Mouse (Mus musculus) CH12.LX (cell line): ENCODE measurements around the gene Angel1. TPM values are rescaled to one million over a fixed set of nuclear protein-coding genes. Genes with fewer than 3 reads are reported as not detected.

Experiments
- DNase-seq: peaks from one replicate; pipeline ENCODE4 v3.0.0-alpha.2; 2013; ENCODE audit errors: extremely low read depth
- H3K27ac ChIP-seq: 2 replicates; pipeline ENCODE4 v1.5.1; 2012; ENCODE audit warnings: low read depth, mild to moderate bottlenecking, control low read depth, moderate library complexity; ENCODE audit not compliant: insufficient read depth
- H3K27me3 ChIP-seq: replicated peaks from 2 replicates; pipeline ENCODE3; 2012; ENCODE audit warnings: inconsistent platforms
- H3K36me3 ChIP-seq, 2 experiments: replicated peaks in 1 of 2; 2 replicates each; pipeline versions ENCODE3 to v1.6.1; 2012; ENCODE audit warnings: inconsistent platforms in 1 of 2, low read length in 1 of 2, mild to moderate bottlenecking in 1 of 2, mixed read lengths in 1 of 2, moderate library complexity in 1 of 2; ENCODE audit not compliant: control insufficient read depth in 1 of 2, insufficient read depth in 1 of 2
- H3K4me1 ChIP-seq, 2 experiments: 2 replicates each; pipeline ENCODE4 v1.6.1; 2012; ENCODE audit warnings: inconsistent platforms in 1 of 2, moderate library complexity in 1 of 2; ENCODE audit not compliant: insufficient read depth in 2 of 2, control insufficient read depth in 1 of 2
- H3K4me2 ChIP-seq: 2 replicates; pipeline ENCODE4 v1.6.1; 2012; ENCODE audit warnings: low read depth, mild to moderate bottlenecking, control low read depth; ENCODE audit not compliant: poor library complexity, insufficient read depth, severe bottlenecking
- H3K4me3 ChIP-seq, 3 experiments: fragments of 150-350 bp in 1 of 3; sonication (generic) in 1 of 3; replicated peaks in 1 of 3; 2 replicates each; pipeline versions ENCODE3 to v1.5.1; 2011 to 2012; ENCODE audit warnings: low read depth in 2 of 3, low read length in 2 of 3, mild to moderate bottlenecking in 2 of 3, moderate library complexity in 2 of 3, control low read depth in 1 of 3, improper control_type of control experiment in 1 of 3, inconsistent platforms in 1 of 3, mixed read lengths in 1 of 3; ENCODE audit not compliant: poor library complexity in 1 of 3
- H3K79me2 ChIP-seq: replicated peaks from 2 replicates; pipeline ENCODE4 v1.6.1; 2012; ENCODE audit warnings: mild to moderate bottlenecking, moderate library complexity; ENCODE audit not compliant: control insufficient read depth, poor library complexity, insufficient read depth, severe bottlenecking; ENCODE audit errors: extremely low read depth
- H3K9ac ChIP-seq: 2 replicates; pipeline ENCODE4 v1.6.1; 2012; ENCODE audit warnings: low read depth, mild to moderate bottlenecking, control low read depth, moderate library complexity; ENCODE audit not compliant: insufficient read depth
- H3K9me3 ChIP-seq: replicated peaks from 2 replicates; pipeline ENCODE3; 2012; ENCODE audit warnings: low read length, inconsistent platforms, mixed read lengths
- BHLHE40 ChIP-seq: IDR thresholded peaks from 2 replicates; pipeline ENCODE4 v1.6.1; 2011; ENCODE audit warnings: mild to moderate bottlenecking, low read depth, low read length, improper control_type of control experiment
- CHD1 ChIP-seq: IDR thresholded peaks from 2 replicates; pipeline ENCODE4 v1.6.1; 2012; ENCODE audit warnings: low read depth, low read length, improper control_type of control experiment, inconsistent platforms
- CHD2 ChIP-seq: IDR thresholded peaks from 2 replicates; pipeline ENCODE4 v1.6.1; 2011; ENCODE audit warnings: low read length, improper control_type of control experiment
- CTCF ChIP-seq, 2 experiments: IDR thresholded peaks in 1 of 2; conservative IDR thresholded peaks in 1 of 2; 2 replicates each; pipeline ENCODE4 v1.5.1; 2011 to 2012; ENCODE audit warnings: low read depth in 2 of 2, low read length in 2 of 2, improper control_type of control experiment in 1 of 2, inconsistent platforms in 1 of 2, mild to moderate bottlenecking in 1 of 2, moderate library complexity in 1 of 2
- E2F4 ChIP-seq: IDR thresholded peaks from 2 replicates; pipeline ENCODE4 v1.6.1; 2011; ENCODE audit warnings: low read depth, low read length, improper control_type of control experiment; ENCODE audit not compliant: insufficient replicate concordance
- ELF1 ChIP-seq: IDR thresholded peaks from 2 replicates; pipeline ENCODE4 v1.6.1; 2014; ENCODE audit warnings: low read depth, mild to moderate bottlenecking, inconsistent platforms, low read length, improper control_type of control experiment
- EP300 ChIP-seq: IDR thresholded peaks from 2 replicates; pipeline ENCODE4 v1.6.1; 2011; ENCODE audit warnings: low read length, improper control_type of control experiment
- ETS1 ChIP-seq: conservative IDR thresholded peaks from 2 replicates; pipeline ENCODE4 v1.6.1; 2012; ENCODE audit warnings: low read depth, mild to moderate bottlenecking, inconsistent platforms, low read length, improper control_type of control experiment, moderate library complexity
- GABPA ChIP-seq: IDR thresholded peaks from 2 replicates; pipeline ENCODE4 v1.6.1; 2012; ENCODE audit warnings: low read depth, low read length, improper control_type of control experiment, inconsistent platforms; ENCODE audit not compliant: insufficient replicate concordance
- HCFC1 ChIP-seq: IDR thresholded peaks from 2 replicates; pipeline ENCODE4 v1.6.1; 2012; ENCODE audit warnings: low read depth, mild to moderate bottlenecking, inconsistent platforms, low read length, improper control_type of control experiment
- IRF4 ChIP-seq: IDR thresholded peaks from 2 replicates; pipeline ENCODE4 v1.6.1; 2014; ENCODE audit warnings: low read depth, mild to moderate bottlenecking, inconsistent platforms, low read length, improper control_type of control experiment
- JUN ChIP-seq: IDR thresholded peaks from 2 replicates; pipeline ENCODE4 v1.6.1; 2011; ENCODE audit warnings: low read depth, mild to moderate bottlenecking, low read length, improper control_type of control experiment, moderate library complexity; ENCODE audit not compliant: insufficient read depth
- JUND ChIP-seq: conservative IDR thresholded peaks from 2 replicates; pipeline ENCODE4 v1.6.1; 2011; ENCODE audit warnings: low read depth, low read length, improper control_type of control experiment
- KAT2A ChIP-seq: IDR thresholded peaks from 2 replicates; pipeline ENCODE4 v1.6.1; 2012; ENCODE audit warnings: low read length, improper control_type of control experiment, inconsistent platforms; ENCODE audit not compliant: insufficient replicate concordance
- MAFK ChIP-seq: IDR thresholded peaks from 2 replicates; pipeline ENCODE4 v1.6.1; 2011; ENCODE audit warnings: low read length, improper control_type of control experiment; ENCODE audit not compliant: insufficient replicate concordance
- MAX ChIP-seq: IDR thresholded peaks from 2 replicates; pipeline ENCODE4 v1.6.1; 2011; ENCODE audit warnings: low read length, improper control_type of control experiment
- MAZ ChIP-seq: IDR thresholded peaks from 2 replicates; pipeline ENCODE4 v1.6.1; 2012; ENCODE audit warnings: low read depth, mild to moderate bottlenecking, inconsistent platforms, low read length, improper control_type of control experiment, moderate library complexity
- MEF2A ChIP-seq: IDR thresholded peaks from 2 replicates; pipeline ENCODE4 v1.6.1; 2014; ENCODE audit warnings: low read depth, mild to moderate bottlenecking, inconsistent platforms, low read length, improper control_type of control experiment, borderline replicate concordance
- MXI1 ChIP-seq: IDR thresholded peaks from 2 replicates; pipeline ENCODE4 v1.6.1; 2011; ENCODE audit warnings: mild to moderate bottlenecking, low read depth, low read length, improper control_type of control experiment
- MYC ChIP-seq: IDR thresholded peaks from 2 replicates; pipeline ENCODE4 v1.6.1; 2011; ENCODE audit warnings: low read depth, mild to moderate bottlenecking, improper control_type of control experiment, low read length
- NELFE ChIP-seq: IDR thresholded peaks from 2 replicates; pipeline ENCODE4 v1.6.1; 2011; ENCODE audit warnings: low read depth, low read length, improper control_type of control experiment
- NRF1 ChIP-seq: IDR thresholded peaks from 2 replicates; pipeline ENCODE4 v1.6.1; 2014; ENCODE audit warnings: low read depth, mild to moderate bottlenecking, inconsistent platforms, low read length, improper control_type of control experiment, moderate library complexity
- PAX5 ChIP-seq: IDR thresholded peaks from 2 replicates; pipeline ENCODE4 v1.6.1; 2012; ENCODE audit warnings: low read length, inconsistent platforms, mixed read lengths
- POLR2A ChIP-seq: IDR thresholded peaks from 2 replicates; pipeline ENCODE4 v1.6.1; 2011; ENCODE audit warnings: low read depth, mild to moderate bottlenecking, improper control_type of control experiment, low read length
- POLR2AphosphoS2 ChIP-seq: IDR thresholded peaks from 2 replicates; pipeline ENCODE4 v1.6.1; 2011; ENCODE audit warnings: low read depth, low read length, improper control_type of control experiment
- RAD21 ChIP-seq: IDR thresholded peaks from 2 replicates; pipeline ENCODE4 v1.6.1; 2011; ENCODE audit warnings: low read depth, mild to moderate bottlenecking, low read length, improper control_type of control experiment, moderate library complexity
- RCOR1 ChIP-seq: conservative IDR thresholded peaks from 2 replicates; pipeline ENCODE4 v1.6.1; 2012; ENCODE audit warnings: low read depth, mild to moderate bottlenecking, inconsistent platforms, low read length, improper control_type of control experiment
- SIN3A ChIP-seq: IDR thresholded peaks from 2 replicates; pipeline ENCODE4 v1.6.1; 2012; ENCODE audit warnings: low read length, improper control_type of control experiment, inconsistent platforms
- SMC3 ChIP-seq: IDR thresholded peaks from 2 replicates; pipeline ENCODE4 v1.6.1; 2011; ENCODE audit warnings: low read depth, low read length, improper control_type of control experiment
- TBP ChIP-seq: conservative IDR thresholded peaks from 2 replicates; pipeline ENCODE4 v1.6.1; 2011; ENCODE audit warnings: low read depth, low read length, improper control_type of control experiment
- TCF12 ChIP-seq: IDR thresholded peaks from 2 replicates; pipeline ENCODE4 v1.6.1; 2014; ENCODE audit warnings: low read depth, mild to moderate bottlenecking, inconsistent platforms, low read length, improper control_type of control experiment
- UBTF ChIP-seq: IDR thresholded peaks from 2 replicates; pipeline ENCODE4 v1.6.1; 2012; ENCODE audit warnings: low read depth, mild to moderate bottlenecking, inconsistent platforms, low read length, improper control_type of control experiment, moderate library complexity
- USF1 ChIP-seq: IDR thresholded peaks from 2 replicates; pipeline ENCODE4 v1.6.1; 2014; ENCODE audit warnings: low read depth, mild to moderate bottlenecking, inconsistent platforms, low read length, improper control_type of control experiment
- USF2 ChIP-seq: conservative IDR thresholded peaks from 2 replicates; pipeline ENCODE4 v1.6.1; 2011; ENCODE audit warnings: low read depth, low read length, improper control_type of control experiment
- ZC3H11A ChIP-seq: IDR thresholded peaks from 2 replicates; pipeline ENCODE4 v1.6.1; 2012; ENCODE audit warnings: low read depth, mild to moderate bottlenecking, inconsistent platforms, low read length, improper control_type of control experiment
- ZKSCAN1 ChIP-seq: IDR thresholded peaks from 2 replicates; pipeline ENCODE4 v1.6.1; 2012; ENCODE audit warnings: low read depth, inconsistent platforms, low read length, improper control_type of control experiment, borderline replicate concordance
- ZMIZ1 ChIP-seq: IDR thresholded peaks from 2 replicates; pipeline ENCODE4 v1.6.1; 2012; ENCODE audit warnings: low read depth, mild to moderate bottlenecking, inconsistent platforms, low read length, improper control_type of control experiment
- ZNF384 ChIP-seq: IDR thresholded peaks from 2 replicates; pipeline ENCODE4 v1.6.1; 2012; ENCODE audit warnings: low read depth, low read length, improper control_type of control experiment, inconsistent platforms
- dilution Hi-C: fragments of 300-500 bp; cut with MboI; formaldehyde crosslinking; loops from 2 replicates; pipeline ENCODE4 v1.14.3; 2020; ENCODE audit warnings: low sequenced_read_pairs; ENCODE audit not compliant: extremely low pct_unique_long_range_greater_than_20kb, extremely low pct_ligation_motif_present
- in situ Hi-C: fragments of 300-500 bp; cut with MboI; formaldehyde crosslinking; loops from 3 replicates; pipeline ENCODE4 v1.14.3; 2019; ENCODE audit warnings: low sequenced_read_pairs, low pct_ligation_motif_present, low pct_unique_long_range_greater_than_20kb, mixed read lengths
- polyA plus RNA-seq: library from polyadenylated mRNA; unstranded; fragments of >175 nt; gene quantifications from 2 replicates; pipeline ENCODE4 v1.2.1, GENCODE M21; 2012; ENCODE audit warnings: low read depth; ENCODE audit not compliant: insufficient read length
- total RNA-seq, 2 experiments: library from RNA; depleted of rRNA; stranded (reverse); fragments of 300-350 nt in 1 of 2; fragments of >200 nt in 1 of 2; gene quantifications; 2 replicates each; pipeline ENCODE4 v1.2.3; 2012 to 2014

Gene Angel1
- total and polyA plus RNA-seq, 3 experiments = 1.0 to 9.3 (median 2.9) TPM

GRCm38 (mm10) chr12:86771823-86772427, 45.7 kb upstream of the Angel1 start:
- H3K27me3 ChIP-seq = peaks cover 1% of the 10 kb centered on the region
- TF ChIP-seq NELFE (peak; percentile 65; the same call in 1 of the 2 replicates), ELF1 (peak; percentile 21; the same call in 1 of the 2 replicates), JUND (no peak), CTCF (conservative IDR thresholded peaks at IDR 0.05 in 1 of 2, IDR thresholded peaks at IDR 0.05 in 1 of 2; ENCODE audit: low read depth in 2 of 2, low read length in 2 of 2) (peak; percentile 64 to 99), MEF2A (no peak), E2F4 (no peak), HCFC1 (0 out of 2 replicates have a peak, but pooled peaks have one; percentile 22), ZNF384 (no peak), IRF4 (peak; percentile 67; the same call in 1 of the 2 replicates), BHLHE40 (no peak; the same call in 1 of the 2 replicates), MAX (peak; percentile 38; the same call in 1 of the 2 replicates), MYC (peak; percentile 57; the same call in 1 of the 2 replicates), TCF12 (peak; percentile 57), ETS1 (no peak), POLR2AphosphoS2 (no peak), SIN3A (peak; percentile 35; the same call in 1 of the 2 replicates), PAX5 (no peak), EP300 (no peak), KAT2A (no peak), TBP (no peak), USF2 (no peak), JUN (no peak), MXI1 (no peak), MAFK (no peak), RCOR1 (peak; percentile 62; the same call in 1 of the 2 replicates), ZC3H11A (peak; percentile 97), GABPA (no peak), NRF1 (peak; percentile 82), USF1 (no peak), SMC3 (peak; percentile 97), UBTF (no peak), CHD2 (no peak), CHD1 (no peak), ZMIZ1 (no peak), MAZ (peak; percentile 85; the same call in 1 of the 2 replicates), RAD21 (peak; percentile 94), ZKSCAN1 (no peak), POLR2A (no peak)
- in situ Hi-C loops (loop anchor here (5.0 to 10.0 kb wide), 2 partner anchors 163 to 200 kb away; no protein-coding TSS in a partner anchor), dilution Hi-C loops (no loop called here)
- peak overlapping the region; percentile 13; the same call in 1 of the 2 replicates for H3K4me2 ChIP-seq
- no peaks in the 10 kb centered on the region for H3K9me3 ChIP-seq
- peaks cover 5 to 32% of the 10 kb centered on the region in 2 experiments; a peak in 3 of 4 replicates for H3K4me1 ChIP-seq
- DNase-seq = peak; percentile 96
- H3K9ac ChIP-seq = no peak overlapping the region
- no peaks in the 10 kb centered on the region for H3K79me2 ChIP-seq
- H3K4me3 ChIP-seq = no peak overlapping the region
- H3K27ac ChIP-seq = no peak overlapping the region
- H3K36me3 ChIP-seq = no peaks in the 10 kb centered on the region
